Mouse (Mus musculus): ENCODE data around the gene A630089N07Rik.

A630089N07Rik gene

GRCm38 (mm10) chr16:97962151-97962948 lies 119.9 kb downstream of the A630089N07Rik start, which contains the start of the genes C2cd2 and Zbtb21:
TSS of gene C2cd2 (minus strand) at chr16:97962598.
TSS of gene Zbtb21 (minus strand) at chr16:97962622.
- DNase-seq (ENCODE audit: low read depth in 1 of 2, low spot score in 2 of 2): peak; percentile 87 to 96

- no peak for DNase-seq (ENCODE audit: low read depth in 1 of 2, low spot score in 2 of 2)
Measured at GRCm38 (mm10) chr16:97961381-97962150, 120.7 kb downstream of the A630089N07Rik start.

GRCm38 (mm10) chr16:97960348-97960747 lies 121.9 kb downstream of the A630089N07Rik start:
- DNase-seq (ENCODE audit: low read depth in 1 of 2, low spot score in 2 of 2): no peak

- DNase-seq (ENCODE audit: low read depth in 1 of 2, low spot score in 2 of 2): no peak
Measured at GRCm38 (mm10) chr16:97958401-97958973, 123.8 kb downstream of the A630089N07Rik start.

GRCm38 (mm10) chr16:97957626-97958025 lies 124.6 kb downstream of the A630089N07Rik start:
- DNase-seq (ENCODE audit: low read depth in 1 of 2, low spot score in 2 of 2): no peak

- no peak for DNase-seq (ENCODE audit: low read depth in 1 of 2, low spot score in 2 of 2)
Measured at GRCm38 (mm10) chr16:97956011-97956410, 126.2 kb downstream of the A630089N07Rik start.

GRCm38 (mm10) chr16:97953300-97953699 lies 128.9 kb downstream of the A630089N07Rik start:
- DNase-seq (ENCODE audit: low read depth in 1 of 2, low spot score in 2 of 2): no peak

GRCm38 (mm10) chr16:97952801-97953200 lies 129.4 kb downstream of the A630089N07Rik start:
- DNase-seq (ENCODE audit: low read depth in 1 of 2, low spot score in 2 of 2): no peak

- no peak for DNase-seq (ENCODE audit: low read depth in 1 of 2, low spot score in 2 of 2)
Measured at GRCm38 (mm10) chr16:97952371-97952770, 129.9 kb downstream of the A630089N07Rik start.

Measured in monocyte, adult 2 months (primary cell).